Mouse (Mus musculus) left cerebral cortex, postnatal 25 days (tissue): Measurements from ENCODE around the gene Clip2. TPM values are rescaled to one million over a fixed set of nuclear protein-coding genes. Genes with fewer than 3 reads are reported as not detected.

Experiments used
- DNase-seq, 2 experiments: peaks; one replicate each; pipeline ENCODE4 v3.0.0; 2022; ENCODE audit warnings: low spot score in 2 of 2, mixed read lengths in 1 of 2
- intact Hi-C: fragments of 180-260 bp; cut with DNase I; formaldehyde crosslinking; loops from one replicate; pipeline ENCODE4 v1.15.1; 2025
- total RNA-seq, 2 experiments: library from RNA; stranded (reverse); gene quantifications; 2 replicates each; pipeline ENCODE4 v1.2.3; 2021

Clip2 gene
- total RNA-seq, 2 experiments from 2014 or later, result 106 to 120 TPM

DNA sequence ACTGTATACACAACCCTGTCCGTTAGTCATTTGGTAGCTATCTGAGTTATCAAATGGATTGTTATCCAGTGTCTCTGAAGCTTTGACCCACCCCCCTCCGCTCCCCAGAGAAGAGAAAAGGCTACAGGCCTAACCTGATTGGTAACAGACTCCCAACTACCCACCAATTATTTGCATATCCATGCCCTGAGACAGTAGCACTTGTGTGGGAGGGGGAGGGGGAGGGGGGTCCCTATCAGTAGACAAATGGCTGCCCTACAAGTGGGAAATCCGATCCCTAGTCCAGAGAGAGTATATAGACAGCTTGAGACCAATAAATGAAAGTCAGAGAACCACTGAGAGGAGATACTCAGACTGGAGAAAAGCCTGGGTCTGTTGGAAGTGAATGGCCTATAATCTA lies 15.8 kb upstream of the Clip2 start:
- intact Hi-C loops, result no loop called here
- DNase-seq, result no peak

DNA sequence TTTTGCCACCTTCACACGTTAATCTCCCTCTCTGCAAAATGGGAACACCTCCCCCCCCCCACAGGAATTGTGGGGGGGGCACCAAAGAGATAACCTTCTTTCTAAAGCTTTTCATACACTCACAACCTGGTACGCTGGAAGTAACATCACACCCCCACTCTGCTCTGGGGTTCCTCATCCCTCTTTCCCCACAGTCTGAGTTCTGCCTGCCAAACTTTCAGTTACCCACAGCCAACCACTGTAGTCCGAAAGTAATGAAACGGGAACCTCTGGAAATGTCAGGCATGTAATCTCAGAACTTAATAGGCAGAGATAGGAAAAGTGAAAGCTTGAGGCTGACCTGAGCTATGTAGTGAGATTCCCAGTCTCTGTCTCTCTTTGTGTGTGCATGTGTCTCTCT lies 15.2 kb upstream of the Clip2 start:
- DNase-seq, result no peak
- intact Hi-C loops, result no loop called here

DNA sequence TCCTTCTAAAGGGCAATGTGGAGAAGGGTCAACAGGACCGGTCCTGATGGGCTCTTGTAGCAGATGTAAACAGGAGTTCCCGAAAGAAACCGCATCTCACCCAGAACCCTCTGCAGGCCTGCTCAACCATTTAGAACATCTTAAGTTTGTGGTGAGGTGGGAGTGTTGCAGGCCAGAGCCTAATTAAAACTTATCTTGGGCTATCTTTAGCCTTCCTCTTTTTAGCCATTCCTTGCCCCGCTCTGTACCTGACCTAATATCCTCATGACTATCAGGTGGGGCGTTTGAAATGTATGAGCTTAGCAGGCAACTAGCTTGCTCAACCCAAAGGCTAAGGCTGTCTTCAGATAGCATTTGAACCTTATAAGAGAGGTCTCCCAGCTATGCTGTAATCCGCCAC lies 13.5 kb upstream of the Clip2 start:
- intact Hi-C loops, result no loop called here

DNA sequence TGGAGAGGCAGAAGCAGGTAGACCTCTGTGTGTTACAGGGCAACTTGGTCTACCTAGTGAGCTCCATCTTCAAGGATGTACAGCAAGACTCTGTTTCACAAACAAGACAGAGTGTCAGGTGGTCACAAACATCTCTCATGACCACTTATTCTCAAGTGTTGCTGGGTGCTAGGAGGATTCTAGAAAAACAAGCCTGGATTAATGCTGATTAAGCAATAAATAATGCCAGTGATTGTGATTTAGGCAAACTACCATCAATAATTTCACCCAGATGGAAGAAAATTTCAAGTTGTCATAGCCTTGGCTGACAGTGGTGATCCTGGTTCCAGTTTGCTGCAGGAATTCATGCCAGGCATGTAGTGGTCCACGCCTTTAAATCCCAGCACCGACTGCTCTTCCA lies 12.0 kb upstream of the Clip2 start:
- DNase-seq, result no peak
- intact Hi-C loops, result no loop called here

More for the DNA sequence above, 13.5 kb upstream of the Clip2 start:
- DNase-seq, result no peak

- no peak for DNase-seq
- intact Hi-C loops, result no loop called here
These were observed 8.4 kb upstream of the Clip2 start for GRCm38 (mm10) chr5:134560450-134561171.

GRCm38 (mm10) chr5:134560071-134560449 lies 7.8 kb upstream of the Clip2 start, which contains the start of gene Syna:
Gene Syna (minus strand): TSS chr5:134560171.
- intact Hi-C loops, result no loop called here

GRCm38 (mm10) chr5:134555463-134556164 lies 3.4 kb upstream of the Clip2 start:
- peak; percentile 77 to 94 for DNase-seq
- intact Hi-C loops, result no loop called here

More at GRCm38 (mm10) chr5:134560071-134560449, 7.8 kb upstream of the Clip2 start, which contains the start of gene Syna:
- DNase-seq, result no peak

DNA sequence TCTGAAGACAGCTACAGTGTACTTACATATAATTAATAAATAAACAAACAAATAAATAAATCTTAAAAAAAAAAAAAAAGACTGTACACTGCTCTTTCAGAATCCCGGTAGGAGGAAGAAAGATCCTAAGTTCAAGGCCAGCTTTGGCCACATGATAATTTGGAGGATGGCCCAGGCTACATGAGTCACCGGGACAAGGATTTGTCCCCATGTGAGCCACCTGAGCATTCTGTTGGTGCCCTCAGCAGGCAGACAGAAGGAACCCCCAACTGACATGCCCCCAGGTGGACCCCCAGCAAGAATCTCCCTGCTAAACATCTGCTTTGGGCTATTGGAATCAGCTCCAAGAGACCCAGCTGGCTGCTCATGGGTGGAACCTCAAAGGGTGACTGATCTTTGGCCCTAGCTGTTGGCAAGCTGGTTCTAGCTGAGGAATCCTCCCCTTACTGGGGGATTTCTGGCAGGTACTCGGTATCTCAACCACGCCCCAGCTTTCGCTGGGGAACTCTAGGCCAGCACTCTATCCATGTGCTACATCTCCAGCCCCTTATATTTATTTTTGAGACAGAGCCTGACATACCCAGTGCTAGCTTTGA lies 1.8 kb upstream of the Clip2 start:
- no peak for DNase-seq
- intact Hi-C loops, result no loop called here

GRCm38 (mm10) chr5:134551233-134552109 lies 763 bp downstream of the Clip2 start:
- intact Hi-C loops, result loop anchor here (1.0 kb wide), 1 partner anchor 20 kb away; no protein-coding TSS in a partner anchor
- DNase-seq, result peak; percentile 65 to 67

DNA sequence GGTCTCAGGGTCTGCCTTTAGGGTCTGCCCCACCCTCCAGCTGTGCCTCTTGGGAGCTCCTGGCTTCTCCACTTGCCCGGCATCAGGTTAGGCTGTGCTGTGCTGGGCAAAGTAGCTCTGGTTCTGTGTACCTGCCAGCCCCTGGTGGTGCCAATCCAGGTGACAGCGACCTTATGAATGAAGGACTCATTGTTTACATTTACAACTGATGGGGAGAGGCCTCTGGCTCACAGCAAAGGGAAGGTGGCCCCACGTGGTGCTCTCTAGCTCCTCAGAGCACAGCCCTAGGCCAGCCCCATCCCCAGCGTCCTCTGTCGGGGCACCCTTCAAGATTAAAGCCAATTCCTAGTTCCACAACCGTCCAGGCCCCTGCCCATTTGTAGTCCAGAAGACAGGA lies 1.4 kb downstream of the Clip2 start:
- peak in 1 of 2 experiments; percentile 30 for DNase-seq
- intact Hi-C loops, result no loop called here

- no peak for DNase-seq
- intact Hi-C loops, result loop anchor here (5.0 kb wide), 1 partner anchor 42 kb away; no protein-coding TSS in a partner anchor
These were observed 2.5 kb downstream of the Clip2 start for GRCm38 (mm10) chr5:134549640-134550168.

DNA sequence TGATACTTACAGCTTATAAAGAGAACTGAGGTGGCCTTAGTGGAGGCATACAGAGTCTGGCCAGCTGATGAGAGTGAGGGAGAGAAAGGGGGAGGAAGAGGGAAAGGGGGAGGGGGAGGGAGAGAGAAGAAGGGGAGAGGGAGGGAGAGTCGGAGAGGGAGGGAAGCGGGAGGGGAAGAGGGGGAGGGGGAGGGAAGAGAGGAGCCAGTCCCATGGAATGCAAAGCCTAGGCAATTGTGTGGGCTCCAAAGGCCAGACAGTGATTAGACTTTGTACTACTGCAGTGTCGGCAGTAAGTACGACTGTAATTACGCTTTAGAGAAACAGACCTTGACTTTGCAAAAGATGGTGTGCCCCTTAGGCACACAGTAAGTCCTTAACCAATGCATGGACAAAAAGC lies 3.9 kb downstream of the Clip2 start:
- intact Hi-C loops, result loop anchor here (5.0 kb wide), 1 partner anchor 41 kb away; no protein-coding TSS in a partner anchor
- DNase-seq, result no peak

GRCm38 (mm10) chr5:134546790-134547189 lies 5.4 kb downstream of the Clip2 start:
- peak in 1 of 2 experiments; percentile 38 for DNase-seq
- intact Hi-C loops, result loop anchor here (5.0 kb wide), 1 partner anchor 39 kb away; no protein-coding TSS in a partner anchor

- intact Hi-C loops, result loop anchor here (5.0 kb wide), 1 partner anchor 38 kb away; no protein-coding TSS in a partner anchor
These were observed 7.0 kb downstream of the Clip2 start for GRCm38 (mm10) chr5:134545242-134545629.

DNA sequence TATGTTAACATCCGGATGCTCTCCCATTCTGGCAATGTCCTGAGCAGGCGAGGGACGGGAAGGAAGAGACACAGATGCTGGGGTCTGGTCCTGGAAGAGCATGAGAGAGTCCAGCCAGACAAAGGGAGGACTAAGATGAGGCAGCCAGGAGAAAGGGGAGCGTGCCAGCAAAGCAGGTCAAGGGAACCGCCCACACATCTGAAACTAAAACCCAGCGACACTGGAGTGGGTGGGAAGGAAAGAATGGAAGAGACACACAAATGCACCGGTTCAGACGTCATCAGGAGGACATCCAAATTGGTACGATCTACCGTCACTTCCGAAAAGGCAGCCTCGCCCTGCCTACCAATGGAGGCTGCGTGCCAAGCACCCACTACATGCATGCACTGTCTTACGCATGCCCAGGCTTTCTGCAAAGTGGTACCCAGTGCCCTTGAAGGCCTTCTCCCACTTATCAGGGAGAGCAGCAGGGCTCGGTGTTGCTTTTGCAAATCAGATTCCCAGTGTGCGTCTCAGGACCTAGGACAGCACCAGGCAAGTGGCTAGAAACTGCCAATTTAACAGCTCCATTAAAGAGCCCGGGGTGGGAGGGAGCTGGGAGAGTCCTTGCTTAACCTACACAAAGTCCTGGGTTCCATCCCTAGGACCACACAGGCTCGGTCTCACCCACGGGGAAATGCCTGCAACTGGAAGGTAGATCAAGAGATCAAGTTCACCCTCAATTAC lies 7.6 kb downstream of the Clip2 start:
- intact Hi-C loops, result loop anchor here (5.0 kb wide), 1 partner anchor 37 kb away; no protein-coding TSS in a partner anchor
- peak; percentile 53 to 94 for DNase-seq

More at GRCm38 (mm10) chr5:134545242-134545629, 7.0 kb downstream of the Clip2 start:
- peak in 1 of 2 experiments; percentile 41 for DNase-seq

- no peak for DNase-seq
- intact Hi-C loops, result no loop called here
These were observed 10.6 kb downstream of the Clip2 start for GRCm38 (mm10) chr5:134541640-134542039.

- intact Hi-C loops, result no loop called here
These were observed 11.4 kb downstream of the Clip2 start for GRCm38 (mm10) chr5:134540881-134541280.

DNA sequence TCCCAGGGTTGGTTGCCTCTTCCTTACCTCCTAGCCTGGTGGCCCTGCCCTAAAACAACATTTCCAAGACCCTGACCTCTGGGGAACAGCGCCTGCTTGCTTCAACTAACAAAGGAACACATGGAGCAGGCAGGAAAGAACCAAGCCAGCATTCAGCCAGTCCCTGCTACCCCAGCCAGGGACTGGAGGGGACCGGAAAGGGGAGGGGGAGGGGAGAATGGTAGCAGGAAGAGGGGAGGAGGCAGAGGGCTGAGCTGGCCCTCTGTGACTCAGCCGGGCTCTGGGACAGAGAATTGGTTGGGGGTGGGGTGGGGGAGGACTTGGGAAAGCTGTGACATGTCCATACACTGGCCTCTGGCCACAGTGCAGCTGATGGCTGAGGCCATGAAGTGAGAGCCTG lies 12.3 kb downstream of the Clip2 start:
- peak; percentile 23 to 62 for DNase-seq
- intact Hi-C loops, result no loop called here

More at GRCm38 (mm10) chr5:134540881-134541280, 11.4 kb downstream of the Clip2 start:
- peak in 1 of 2 experiments; percentile 24 for DNase-seq
